Mouse (Mus musculus) liver, embryonic 14.5 days (tissue): ENCODE measurements around the gene Tmtc4.

ENCODE experiments used
- CTCF ChIP-seq: IDR thresholded peaks from 2 replicates; pipeline ENCODE4 v1.5.1; 2016; ENCODE audit warnings: antibody characterized with exemption, low read depth, control low read depth
- EP300 ChIP-seq: IDR thresholded peaks from 2 replicates; pipeline ENCODE4 v1.6.1; 2016; ENCODE audit warnings: antibody characterized with exemption, low read depth

DNA sequence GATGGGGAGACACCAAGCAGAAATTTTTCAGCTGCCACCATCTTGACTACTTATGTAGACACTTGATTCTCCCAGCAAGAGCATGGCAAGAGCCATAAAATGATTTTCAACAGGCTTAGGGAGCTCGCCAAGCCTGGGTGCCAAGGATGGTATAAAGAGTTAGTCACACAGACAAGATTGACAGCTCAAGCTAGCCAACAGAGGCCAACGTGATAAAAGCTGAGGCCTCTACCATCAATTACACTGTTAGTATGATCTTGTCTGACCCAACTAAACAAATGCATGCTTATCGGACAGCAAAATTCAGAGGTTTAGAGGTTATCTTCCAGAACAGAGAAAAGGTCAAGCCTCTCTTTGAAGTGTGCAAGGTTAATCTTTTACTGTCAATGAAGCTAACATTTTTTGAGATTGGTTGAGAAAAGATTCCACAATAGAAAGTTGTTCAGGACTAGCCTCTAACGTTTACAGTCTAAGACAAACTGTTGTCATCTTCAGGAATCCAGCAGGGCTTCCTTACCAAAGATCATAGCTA, 6.8 kb upstream of the Tmtc4 start:
- TF ChIP-seq CTCF (no peak), EP300 (no peak)
